Mouse (Mus musculus) midbrain, embryonic 16.5 days (tissue): ENCODE measurements around the gene Eif3i. TPM values are rescaled to one million over a fixed set of nuclear protein-coding genes. Genes with fewer than 3 reads are reported as not detected.

Experiments used
- ATAC-seq: fragments of 200-750 bp; cut with Nextera tagmentation; 2 replicates; pipeline ENCODE4 v1.8.0; 2017; ENCODE audit warnings: moderate TSS enrichment
- H3K27ac ChIP-seq: fragments of 300-500 bp; sonication (generic); 2 replicates; pipeline ENCODE4 v1.5.1; 2014; ENCODE audit warnings: mild to moderate bottlenecking, low read length, mixed read lengths
- H3K27me3 ChIP-seq: fragments of 300-500 bp; sonication (generic); 2 replicates; pipeline ENCODE4 v1.6.1; 2014; ENCODE audit warnings: low read depth, low read length, mixed read lengths; ENCODE audit not compliant: control insufficient read depth, insufficient read depth
- H3K36me3 ChIP-seq: fragments of 300-500 bp; sonication (generic); 2 replicates; pipeline ENCODE4 v1.6.1; 2014; ENCODE audit warnings: mild to moderate bottlenecking, low read length, moderate library complexity, mixed read lengths; ENCODE audit not compliant: control insufficient read depth, insufficient read depth
- H3K4me1 ChIP-seq: fragments of 300-500 bp; sonication (generic); 2 replicates; pipeline ENCODE4 v1.6.1; 2014; ENCODE audit warnings: mild to moderate bottlenecking, low read length, mixed read lengths; ENCODE audit not compliant: control insufficient read depth, insufficient read depth
- H3K4me2 ChIP-seq: fragments of 300-500 bp; sonication (generic); 2 replicates; pipeline ENCODE4 v1.6.1; 2014; ENCODE audit warnings: mild to moderate bottlenecking, low read length, mixed read lengths
- H3K4me3 ChIP-seq: fragments of 300-500 bp; sonication (generic); 2 replicates; pipeline ENCODE4 v1.5.1; 2014; ENCODE audit warnings: low read depth, mild to moderate bottlenecking, low read length, moderate library complexity, mixed read lengths
- H3K9ac ChIP-seq: fragments of 300-500 bp; sonication (generic); 2 replicates; pipeline ENCODE4 v1.6.1; 2014; ENCODE audit warnings: low read depth, low read length, mixed read lengths
- H3K9me3 ChIP-seq: fragments of 300-500 bp; sonication (generic); replicated peaks from 2 replicates; pipeline ENCODE4 v1.6.1; 2014; ENCODE audit warnings: mild to moderate bottlenecking, low read length, mixed read lengths; ENCODE audit not compliant: control insufficient read depth, poor library complexity, severe bottlenecking
- WGBS: fragments of 180-500 bp; shearing (Covaris S2); extraction: QIAGEN DNeasy Blood & Tissue Kit; methylation state at CpG from one replicate; pipeline ENCODE4 v1.1.7; 2014; 5-methylcytosine and 5-hydroxymethylcytosine counted together
- polyA plus RNA-seq: library from polyadenylated mRNA; unstranded; fragments of >200 nt; fragmentation: Nextera tagmentation; extraction: Ambion mirVana; gene quantifications from 2 replicates; pipeline ENCODE4 v1.2.1, GENCODE M21; 2015

Eif3i gene
- polyA plus RNA-seq, 1 experiment from 2014 or later = 198 TPM

GRCm38 (mm10) chr4:129584370-129584769 lies 16.1 kb downstream of the Eif3i start:
- Histone ChIP-seq H3K9ac (no peak overlapping the region), H3K4me1 (peaks cover 2% of the 10 kb centered on the region; the same call in 1 of the 2 replicates), H3K4me3 (no peak overlapping the region), H3K27me3 (no peaks in the 10 kb centered on the region), H3K4me2 (no peak overlapping the region), H3K9me3 (no peaks in the 10 kb centered on the region), H3K27ac (no peak overlapping the region), H3K36me3 (no peaks in the 10 kb centered on the region)
- no peak for ATAC-seq
- 76% methylated on average over 1 of the region's 1 CpGs for WGBS

- H3K4me2 ChIP-seq = no peak overlapping the region
- no peak overlapping the region for H3K4me3 ChIP-seq
- WGBS = 76% methylated on average over 1 of the region's 1 CpGs
- H3K9ac ChIP-seq = no peak overlapping the region
- no peak for ATAC-seq
- no peak overlapping the region for H3K27ac ChIP-seq
- no peaks in the 10 kb centered on the region for H3K9me3 ChIP-seq
- peaks cover 2% of the 10 kb centered on the region; the same call in 1 of the 2 replicates for H3K4me1 ChIP-seq
- no peaks in the 10 kb centered on the region for H3K36me3 ChIP-seq
- H3K27me3 ChIP-seq = no peaks in the 10 kb centered on the region
Observed at GRCm38 (mm10) chr4:129582251-129582650, 18.2 kb downstream of the Eif3i start.

- no peak for ATAC-seq
Observed at GRCm38 (mm10) chr4:129580347-129580746, 20.1 kb downstream of the Eif3i start.

GRCm38 (mm10) chr4:129578466-129578865 lies 22.0 kb downstream of the Eif3i start, which contains the start of gene Fam167b:
Gene Fam167b, minus strand, starts transcription at chr4:129578549.
- Histone ChIP-seq H3K4me3 (no peak within 1 kb of the TSS), H3K36me3 (no peaks in the 10 kb centered on the region), H3K27ac (no peak within 1 kb of the TSS), H3K4me2 (peak within 1 kb of the TSS; percentile 24; the same call in 1 of the 2 replicates), H3K9me3 (no peaks in the 10 kb centered on the region), H3K9ac (peak within 1 kb of the TSS; percentile 38; the same call in 1 of the 2 replicates), H3K27me3 (no peaks in the 10 kb centered on the region), H3K4me1 (no peaks in the 10 kb centered on the region)
- WGBS = 82% methylated on average over 5 of the region's 5 CpGs
- no peak for ATAC-seq

More at GRCm38 (mm10) chr4:129580347-129580746, 20.1 kb downstream of the Eif3i start:
- Histone ChIP-seq H3K36me3 (no peaks in the 10 kb centered on the region), H3K4me3 (no peak overlapping the region), H3K9ac (no peak overlapping the region), H3K27me3 (no peaks in the 10 kb centered on the region), H3K4me1 (peaks cover 2% of the 10 kb centered on the region; the same call in 1 of the 2 replicates), H3K4me2 (no peak overlapping the region), H3K9me3 (no peaks in the 10 kb centered on the region), H3K27ac (no peak overlapping the region)
- WGBS = 78% methylated on average over 7 of the region's 7 CpGs

GRCm38 (mm10) chr4:129577688-129578087 lies 22.8 kb downstream of the Eif3i start:
- no peaks in the 10 kb centered on the region for H3K4me1 ChIP-seq
- no peak overlapping the region for H3K9ac ChIP-seq
- WGBS = 80% methylated on average over 7 of the region's 7 CpGs
- no peaks in the 10 kb centered on the region for H3K36me3 ChIP-seq
- no peak for ATAC-seq
- H3K4me3 ChIP-seq = no peak overlapping the region
- H3K27me3 ChIP-seq = no peaks in the 10 kb centered on the region
- H3K9me3 ChIP-seq = no peaks in the 10 kb centered on the region
- no peak overlapping the region for H3K4me2 ChIP-seq
- H3K27ac ChIP-seq = no peak overlapping the region

- no peaks in the 10 kb centered on the region for H3K27me3 ChIP-seq
- H3K36me3 ChIP-seq = no peaks in the 10 kb centered on the region
- no peak overlapping the region for H3K4me3 ChIP-seq
- 24% methylated on average over 21 of the region's 21 CpGs for WGBS
- no peaks in the 10 kb centered on the region for H3K9me3 ChIP-seq
- H3K4me1 ChIP-seq = no peaks in the 10 kb centered on the region
- no peak overlapping the region for H3K27ac ChIP-seq
- peak overlapping the region; percentile 24; the same call in 1 of the 2 replicates for H3K4me2 ChIP-seq
- no peak for ATAC-seq
- H3K9ac ChIP-seq = peak overlapping the region; percentile 38
Observed at GRCm38 (mm10) chr4:129576863-129577491, 23.5 kb downstream of the Eif3i start.

GRCm38 (mm10) chr4:129575171-129575844 lies 25.1 kb downstream of the Eif3i start:
- no peaks in the 10 kb centered on the region for H3K27me3 ChIP-seq
- no peaks in the 10 kb centered on the region for H3K36me3 ChIP-seq
- no peaks in the 10 kb centered on the region for H3K4me1 ChIP-seq
- no peak overlapping the region for H3K4me2 ChIP-seq
- 65% methylated on average over 7 of the region's 8 CpGs for WGBS
- no peaks in the 10 kb centered on the region for H3K9me3 ChIP-seq
- no peak overlapping the region for H3K4me3 ChIP-seq
- H3K9ac ChIP-seq = no peak overlapping the region
- ATAC-seq = no peak
- no peak overlapping the region for H3K27ac ChIP-seq

GRCm38 (mm10) chr4:129573430-129573829 lies 27.0 kb downstream of the Eif3i start, which contains the start of gene Lck:
Gene Lck, minus strand, starts transcription at chr4:129573641.
- 88% methylated on average over 8 of the region's 8 CpGs for WGBS
- Histone ChIP-seq H3K9ac (no peak within 1 kb of the TSS), H3K4me1 (no peaks in the 10 kb centered on the region), H3K27me3 (no peaks in the 10 kb centered on the region), H3K9me3 (no peaks in the 10 kb centered on the region), H3K36me3 (no peaks in the 10 kb centered on the region), H3K4me2 (no peak within 1 kb of the TSS), H3K4me3 (no peak within 1 kb of the TSS), H3K27ac (no peak within 1 kb of the TSS)
- ATAC-seq = no peak

GRCm38 (mm10) chr4:129573093-129573370 lies 27.4 kb downstream of the Eif3i start:
- Histone ChIP-seq H3K36me3 (no peaks in the 10 kb centered on the region), H3K9me3 (no peaks in the 10 kb centered on the region), H3K4me2 (no peak overlapping the region), H3K4me1 (no peaks in the 10 kb centered on the region), H3K27me3 (no peaks in the 10 kb centered on the region), H3K27ac (no peak overlapping the region), H3K9ac (no peak overlapping the region), H3K4me3 (no peak overlapping the region)
- no peak for ATAC-seq
- 94% methylated on average over 4 of the region's 4 CpGs for WGBS
